Mouse (Mus musculus): ENCODE results near the gene Edrf1.

DNA sequence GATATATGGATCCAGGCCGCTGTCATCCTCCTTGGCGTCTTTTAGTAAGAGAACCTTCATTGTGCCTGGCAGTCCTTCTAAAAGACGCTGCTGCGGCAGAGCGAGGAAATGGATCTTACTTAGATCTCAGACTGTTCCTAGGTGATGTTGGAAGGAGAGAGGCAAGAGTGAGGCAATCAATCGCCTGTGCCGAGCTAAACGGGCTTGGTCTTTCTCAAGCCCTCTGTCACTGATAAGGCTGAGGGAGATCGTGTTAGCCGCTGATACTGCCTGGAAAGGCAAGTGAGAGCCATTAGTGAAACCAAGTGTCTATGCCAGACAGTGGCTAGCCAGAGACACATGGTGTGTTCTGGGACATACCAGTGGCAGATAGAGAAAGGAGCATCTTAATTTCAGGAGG, 65.0 kb downstream of the Edrf1 start:
- TF ChIP-seq POLR2A (IDR thresholded peaks at IDR 0.05; ENCODE audit: low read depth, low read length) (no peak), UBTF (IDR thresholded peaks at IDR 0.05; ENCODE audit: low read depth, low read length) (no peak)
